17 mouse cellular contexts compared by ENCODE assay signal in genomic region chr6:52058120-52058519, GRCm38 (mm10). TPM values are rescaled to one million over a fixed set of nuclear protein-coding genes. Genes with fewer than 3 reads are reported as not detected.
DNase-seq lines count a peak whose midpoint lies in the region; ATAC-seq and TF ChIP-seq lines count a peak whose summit lies in the region.
"Had no signal": no experiment of that assay in that cellular context is flagged by ENCODE, and none has a peak within 500 bp of the region (broad histone marks: within the 10 kb centered on the region; RNA-seq: fewer than 3 reads in every experiment).

No protein-coding gene starts in this region.

- no peak for TF ChIP-seq CTCF in hindbrain, postnatal 0 days (IDR thresholded peaks at IDR 0.05; ENCODE audit: low read depth)

- peak; percentile 65 for DNase-seq in hindbrain, postnatal 0 days (ENCODE audit: low spot score)
- no peak for DNase-seq in hindbrain, embryonic 14.5 days (ENCODE audit: low spot score)
- DNase-seq in lung, postnatal 10 days, result peak; percentile 39
- DNase-seq in lung, postnatal 25 days (ENCODE audit: low spot score), result no peak
- DNase-seq in NIH3T3 (ENCODE audit: low read depth), result peak; percentile 81
- peak; percentile 8 for DNase-seq in lung, postnatal 14 days
- DNase-seq in urinary bladder, postnatal 10 days (ENCODE audit: low spot score), result no peak
- DNase-seq: cerebellum, adult 18-20 months; gastrocnemius, postnatal 25 days; heart, postnatal 14 days; layer of hippocampus, postnatal 36 days had no signal

- H3K27me3 ChIP-seq in hindbrain, postnatal 0 days (ENCODE audit: insufficient read depth, low read length), result no peaks in the 10 kb centered on the region
- H3K27me3 ChIP-seq in hindbrain, embryonic 14.5 days (ENCODE audit: control insufficient read depth, insufficient read depth, low read length), result no peaks in the 10 kb centered on the region
- H3K27me3 ChIP-seq: neural tube, embryonic 13.5 days had no signal

- 33% methylated on average over 5 of the region's 5 CpGs for WGBS in hindbrain, postnatal 0 days
- WGBS in hindbrain, embryonic 14.5 days, result 38% methylated on average over 5 of the region's 5 CpGs

- no peaks in the 10 kb centered on the region for H3K9me3 ChIP-seq in hindbrain, postnatal 0 days (ENCODE audit: low read length)
- no peaks in the 10 kb centered on the region for H3K9me3 ChIP-seq in hindbrain, embryonic 14.5 days (ENCODE audit: control insufficient read depth, low read length)
- H3K9me3 ChIP-seq: limb, embryonic 10.5 days; liver, embryonic 12.5 days; neural tube, embryonic 13.5 days had no signal

- no peaks in the 10 kb centered on the region for H3K36me3 ChIP-seq in hindbrain, postnatal 0 days (ENCODE audit: insufficient read depth, low read length)
- H3K36me3 ChIP-seq in hindbrain, embryonic 14.5 days (replicated peaks; ENCODE audit: control insufficient read depth, insufficient read depth), result no peaks in the 10 kb centered on the region
- H3K36me3 ChIP-seq: limb, embryonic 10.5 days; liver, embryonic 12.5 days; neural tube, embryonic 13.5 days had no signal

- H3K4me1 ChIP-seq in hindbrain, postnatal 0 days (ENCODE audit: insufficient read depth, low read length), result 0 out of 2 replicates have a peak, but pooled peaks cover 6% of the 10 kb centered on the region
- H3K4me1 ChIP-seq in hindbrain, embryonic 14.5 days (replicated peaks; ENCODE audit: control insufficient read depth, insufficient read depth, low read length), result no peaks in the 10 kb centered on the region
- H3K4me1 ChIP-seq: liver, embryonic 12.5 days had no signal

- ATAC-seq in hindbrain, postnatal 0 days, result peak; percentile 67; the same call in 1 of the 2 replicates
- ATAC-seq in hindbrain, embryonic 14.5 days (ENCODE audit: low FRiP score), result no peak
- ATAC-seq: inflammation-experienced regulatory T-cells, adult 6 months; liver, embryonic 12.5 days had no signal

- H3K4me2 ChIP-seq in hindbrain, postnatal 0 days (ENCODE audit: low read depth, low read length), result 0 out of 2 replicates have a peak overlapping the region, but pooled peaks have one; percentile 3
- H3K4me2 ChIP-seq in hindbrain, embryonic 14.5 days (replicated peaks), result no peak overlapping the region
- H3K4me2 ChIP-seq: liver, embryonic 12.5 days; neural tube, embryonic 13.5 days had no signal

- no peak overlapping the region for H3K9ac ChIP-seq in hindbrain, postnatal 0 days (replicated peaks; ENCODE audit: low read length)
- H3K9ac ChIP-seq in hindbrain, embryonic 14.5 days, result no peak overlapping the region
- H3K9ac ChIP-seq: liver, embryonic 12.5 days; neural tube, embryonic 13.5 days had no signal

- no peak overlapping the region for H3K4me3 ChIP-seq in hindbrain, postnatal 0 days (ENCODE audit: low read length)
- H3K4me3 ChIP-seq in hindbrain, embryonic 14.5 days (replicated peaks; ENCODE audit: low read length), result no peak overlapping the region
- H3K4me3 ChIP-seq: erythroblast, embryonic 14.5 days; limb, embryonic 10.5 days; liver, embryonic 12.5 days; neural tube, embryonic 13.5 days had no signal

- peak overlapping the region; percentile 56 for H3K27ac ChIP-seq in hindbrain, postnatal 0 days
- H3K27ac ChIP-seq in hindbrain, embryonic 14.5 days, result no peak overlapping the region
- H3K27ac ChIP-seq: kidney, postnatal 0 days; limb, embryonic 10.5 days; liver, embryonic 12.5 days; neural tube, embryonic 13.5 days had no signal

RNA-seq across cellular contexts. Expression of gene Skap2, which starts 45.8 kb away (rescaled TPM):
- 9.8 and 11.1 TPM in 2 replicates for total RNA-seq in hindbrain, postnatal 0 days (2014; rRNA removed)
- polyA plus RNA-seq in hindbrain, postnatal 0 days (2015; fragmentation: Nextera tagmentation; extraction: Ambion mirVana), result 28.1 TPM in 2 replicates
- 33.1 and 38.6 TPM in 2 replicates for polyA plus RNA-seq in hindbrain, embryonic 14.5 days (2014; fragmentation: Nextera tagmentation; extraction: Ambion mirVana)

Comparison
In these comparisons a context has a peak if more than half of its experiments do, and no peak if none do; other contexts are left out.
1. DNase-seq: peak in hindbrain, postnatal 0 days (single experiment), lung, postnatal 10 days (single experiment), NIH3T3 (single experiment) and lung, postnatal 14 days (single experiment); none in hindbrain, embryonic 14.5 days (single experiment), lung, postnatal 25 days (single experiment) and urinary bladder, postnatal 10 days (single experiment).